Mouse (Mus musculus) stomach, postnatal 0 days (tissue): Measurements from ENCODE around the gene Slc25a10. TPM values are rescaled to one million over a fixed set of nuclear protein-coding genes. Genes with fewer than 3 reads are reported as not detected.

Experiments
- ATAC-seq: fragments of 200-750 bp; cut with Nextera tagmentation; 2 replicates; pipeline ENCODE4 v1.8.0; 2017; ENCODE audit not compliant: low FRiP score, low TSS enrichment
- DNase-seq: peaks from one replicate; pipeline ENCODE4 v3.0.0-alpha.2; 2016; ENCODE audit warnings: low spot score
- H3K27ac ChIP-seq: fragments of 300-500 bp; sonication (generic); replicated peaks from 2 replicates; pipeline ENCODE4 v1.5.1; 2014; ENCODE audit warnings: mild to moderate bottlenecking, control low read depth
- H3K27me3 ChIP-seq: fragments of 300-500 bp; sonication (generic); 2 replicates; pipeline ENCODE4 v1.6.1; 2014; ENCODE audit warnings: low read length; ENCODE audit not compliant: control insufficient read depth, insufficient read depth
- H3K36me3 ChIP-seq: fragments of 300-500 bp; sonication (generic); 2 replicates; pipeline ENCODE4 v1.6.1; 2014; ENCODE audit warnings: low read length, mixed read lengths; ENCODE audit not compliant: control insufficient read depth, insufficient read depth
- H3K4me1 ChIP-seq: fragments of 300-500 bp; sonication (generic); replicated peaks from 2 replicates; pipeline ENCODE4 v1.6.1; 2014; ENCODE audit warnings: antibody characterized with exemption; ENCODE audit not compliant: control insufficient read depth, insufficient read depth
- H3K4me2 ChIP-seq: fragments of 300-500 bp; sonication (generic); replicated peaks from 2 replicates; pipeline ENCODE4 v1.6.1; 2014; ENCODE audit warnings: low read depth, mild to moderate bottlenecking, control low read depth, moderate library complexity
- H3K4me3 ChIP-seq: fragments of 300-500 bp; sonication (generic); 2 replicates; pipeline ENCODE4 v1.5.1; 2014; ENCODE audit warnings: low read depth, low read length, control low read depth
- H3K9ac ChIP-seq: fragments of 300-500 bp; sonication (generic); 2 replicates; pipeline ENCODE4 v1.6.1; 2014; ENCODE audit warnings: mild to moderate bottlenecking, low read length, control low read depth, mixed read lengths
- H3K9me3 ChIP-seq: fragments of 300-500 bp; sonication (generic); 2 replicates; pipeline ENCODE4 v1.6.1; 2016; ENCODE audit warnings: low read length; ENCODE audit not compliant: control insufficient read depth
- CTCF ChIP-seq: IDR thresholded peaks from 2 replicates; pipeline ENCODE4 v1.5.1; 2016; ENCODE audit warnings: antibody characterized with exemption, low read depth, mild to moderate bottlenecking, moderate library complexity
- EP300 ChIP-seq: optimal IDR thresholded peaks from 2 replicates; pipeline ENCODE3; 2016; ENCODE audit warnings: antibody characterized with exemption
- WGBS: fragments of 180-500 bp; shearing (Covaris S2); extraction: QIAGEN DNeasy Blood & Tissue Kit; methylation state at CpG from one replicate; pipeline ENCODE4 v1.1.7; 2014; 5-methylcytosine and 5-hydroxymethylcytosine counted together
- polyA plus RNA-seq: library from polyadenylated mRNA; unstranded; fragments of >200 nt; fragmentation: Nextera tagmentation; extraction: Ambion mirVana; gene quantifications from 2 replicates; pipeline ENCODE4 v1.2.1, GENCODE M21; 2015

Slc25a10 gene
- 86.1 and 94.0 TPM in 2 replicates for polyA plus RNA-seq

DNA sequence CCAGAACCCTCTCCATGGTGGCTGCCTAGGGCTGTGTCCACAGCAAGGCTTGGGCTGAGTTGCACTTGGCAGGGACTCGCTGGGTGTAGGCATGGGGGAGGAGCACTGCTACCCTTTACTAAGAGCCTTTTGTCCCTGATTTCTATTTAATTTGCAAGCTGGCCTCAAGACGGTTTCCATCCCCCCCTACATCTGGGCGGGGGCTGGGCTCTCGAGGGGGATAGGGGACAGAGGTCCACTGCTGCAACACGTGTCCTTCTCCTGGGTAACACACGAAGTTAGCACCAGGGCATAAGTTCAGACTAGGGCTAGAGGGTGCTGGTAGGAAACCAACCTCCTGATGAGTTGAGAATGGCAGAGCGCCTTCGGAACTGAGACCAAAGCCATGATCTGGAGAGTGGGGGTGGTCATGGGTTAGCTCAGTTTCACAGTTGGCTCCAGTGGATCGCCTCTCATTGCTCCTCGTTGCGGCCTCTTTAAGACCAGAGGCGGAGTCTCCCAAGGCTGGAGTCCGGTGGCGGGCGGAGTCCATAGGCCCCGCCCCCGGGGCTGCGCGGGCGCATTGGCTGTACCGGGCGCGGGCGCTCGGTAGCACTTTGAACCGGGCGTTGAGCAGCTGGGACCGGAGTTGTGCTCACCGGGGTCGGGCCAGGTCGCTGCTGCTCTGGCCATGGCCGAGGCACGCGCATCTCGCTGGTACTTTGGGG, at the start of gene Slc25a10:
Slc25a10 (plus strand) TSS at position 524 of the 707 bp plus-strand sequence.
- peak within 1 kb of the TSS; percentile 82 for H3K9ac ChIP-seq
- TF ChIP-seq CTCF = no peak
- TF ChIP-seq EP300 = no peak
- H3K9me3 ChIP-seq = no peaks in the 10 kb centered on the region
- H3K27me3 ChIP-seq = no peaks in the 10 kb centered on the region
- ATAC-seq (peak; percentile 83), DNase-seq (peak; percentile 95)
- H3K4me3 ChIP-seq = peak within 1 kb of the TSS; percentile 93
- H3K36me3 ChIP-seq = peaks cover 17% of the 10 kb centered on the region
- peak within 1 kb of the TSS; percentile 91 for H3K4me2 ChIP-seq
- peak within 1 kb of the TSS; percentile 92 for H3K27ac ChIP-seq
- 2% methylated on average over 35 of the region's 35 CpGs for WGBS
- H3K4me1 ChIP-seq = peaks cover 14% of the 10 kb centered on the region

DNA sequence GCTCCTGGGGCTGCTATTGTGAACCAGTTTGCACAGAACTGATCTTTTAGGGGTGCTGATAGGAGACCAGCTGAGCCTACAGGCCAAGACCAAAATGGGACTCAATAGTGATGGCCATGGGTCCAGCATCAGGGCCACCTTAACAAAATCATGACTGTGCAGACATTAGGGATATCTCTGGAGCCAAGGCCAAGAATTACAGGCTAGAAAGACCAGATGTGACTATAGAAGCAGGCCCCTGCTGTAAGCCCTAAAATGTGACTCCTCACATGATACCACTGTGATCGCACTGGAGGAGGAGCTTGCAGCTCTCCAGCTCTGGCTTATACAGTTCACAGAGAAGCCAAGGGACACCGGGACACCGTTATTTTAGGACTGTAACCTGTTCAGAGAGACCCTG, 49.3 kb upstream of the Slc25a10 start, which contains the start of gene Tspan10:
Tspan10 (plus strand) TSS at position 301 of the 400 bp plus-strand sequence.
- WGBS = 89% methylated on average over 3 of the region's 3 CpGs
- no peaks in the 10 kb centered on the region for H3K9me3 ChIP-seq

DNA sequence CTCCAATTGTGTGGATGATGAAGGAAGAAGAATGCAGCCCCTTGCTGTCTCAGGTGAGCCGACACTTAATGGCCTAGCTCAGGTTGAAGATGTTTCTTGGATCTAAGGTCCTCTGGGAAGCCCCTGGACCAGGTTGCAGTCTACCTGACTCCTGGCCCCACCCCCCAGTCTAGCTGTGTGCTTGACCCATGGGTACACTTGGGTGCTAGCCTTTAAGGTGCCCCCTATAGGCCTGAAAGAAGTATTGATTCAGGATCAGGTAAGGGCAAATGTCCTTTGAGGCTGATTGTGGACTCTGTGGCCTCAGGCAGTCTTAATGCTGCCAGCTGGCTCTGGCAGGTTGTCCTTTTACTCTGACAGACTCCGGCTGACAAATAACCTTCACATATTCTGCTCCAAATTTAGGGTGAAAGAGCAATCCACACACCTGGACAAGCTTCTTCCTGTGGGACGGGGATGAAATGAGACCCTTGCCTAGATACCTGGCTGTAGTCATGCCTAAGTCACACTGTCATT, 48.8 kb upstream of the Slc25a10 start:
- no peak overlapping the region for H3K27ac ChIP-seq
- no peak overlapping the region for H3K4me2 ChIP-seq
- no peaks in the 10 kb centered on the region for H3K9me3 ChIP-seq
- ATAC-seq (no peak), DNase-seq (no peak)
- no peaks in the 10 kb centered on the region for H3K36me3 ChIP-seq
- TF ChIP-seq CTCF (peak; percentile 28; the same call in 1 of the 2 replicates), EP300 (no peak)
- no peak overlapping the region for H3K9ac ChIP-seq
- no peak overlapping the region for H3K4me3 ChIP-seq
- 84% methylated on average over 3 of the region's 3 CpGs for WGBS
- no peaks in the 10 kb centered on the region for H3K4me1 ChIP-seq
- H3K27me3 ChIP-seq = no peaks in the 10 kb centered on the region

More for the DNA sequence above, 49.3 kb upstream of the Slc25a10 start, which contains the start of gene Tspan10:
- Histone ChIP-seq H3K4me3 (no peak within 1 kb of the TSS), H3K27ac (no peak within 1 kb of the TSS), H3K4me1 (no peaks in the 10 kb centered on the region), H3K36me3 (no peaks in the 10 kb centered on the region), H3K9ac (no peak within 1 kb of the TSS), H3K27me3 (no peaks in the 10 kb centered on the region), H3K4me2 (no peak within 1 kb of the TSS)
- ATAC-seq = no peak
- DNase-seq = no peak
- no peak for TF ChIP-seq CTCF
- no peak for TF ChIP-seq EP300

DNA sequence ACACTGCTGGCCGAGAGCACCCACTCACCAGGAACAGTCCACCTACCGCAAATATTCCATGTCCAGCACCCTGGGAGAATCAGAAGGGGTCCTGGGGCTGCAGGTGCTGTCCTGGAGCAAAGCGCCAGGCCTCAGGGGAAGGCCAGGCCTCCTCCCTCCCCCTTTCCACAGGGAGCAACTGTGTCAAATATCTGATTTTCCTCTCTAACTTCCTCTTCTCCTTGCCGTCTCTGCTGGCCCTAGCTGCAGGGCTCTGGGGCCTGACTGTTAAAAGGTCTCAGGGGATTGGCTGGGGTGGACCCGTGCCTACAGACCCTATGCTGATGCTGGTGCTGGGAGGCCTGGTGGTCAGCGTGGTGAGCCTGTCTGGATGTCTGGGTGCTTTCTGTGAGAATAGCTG, 47.5 kb upstream of the Slc25a10 start:
- H3K36me3 ChIP-seq = no peaks in the 10 kb centered on the region
- DNase-seq (no peak), ATAC-seq (no peak)
- WGBS = 69% methylated on average over 6 of the region's 6 CpGs
- H3K4me3 ChIP-seq = no peak overlapping the region
- H3K9me3 ChIP-seq = no peaks in the 10 kb centered on the region
- no peak for TF ChIP-seq CTCF
- TF ChIP-seq EP300 = no peak
- H3K9ac ChIP-seq = no peak overlapping the region
- no peak overlapping the region for H3K4me2 ChIP-seq
- H3K27ac ChIP-seq = no peak overlapping the region
- no peaks in the 10 kb centered on the region for H3K27me3 ChIP-seq
- no peaks in the 10 kb centered on the region for H3K4me1 ChIP-seq

DNA sequence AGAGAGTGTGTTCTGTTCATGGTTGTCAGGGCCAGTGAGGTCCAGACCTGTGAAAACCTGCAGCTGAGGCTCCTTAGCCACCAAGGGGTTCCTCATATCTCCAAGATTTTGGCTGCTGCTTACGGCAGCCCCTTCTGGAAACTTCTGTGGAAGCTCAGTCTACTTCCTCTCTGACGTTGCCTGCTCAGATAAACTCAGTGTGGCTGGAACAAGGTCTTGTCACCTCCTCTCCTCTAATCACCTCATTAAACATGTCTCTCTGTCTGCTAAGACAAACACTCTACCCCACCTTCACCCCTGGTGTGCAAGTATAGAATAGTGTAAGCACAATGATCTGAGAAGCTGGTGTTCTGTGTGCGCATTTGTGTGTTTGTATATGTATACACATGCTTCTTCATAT, 46.2 kb upstream of the Slc25a10 start:
- TF ChIP-seq EP300 = no peak
- TF ChIP-seq CTCF = no peak
- Histone ChIP-seq H3K27ac (no peak overlapping the region), H3K4me2 (no peak overlapping the region), H3K27me3 (no peaks in the 10 kb centered on the region), H3K4me3 (no peak overlapping the region), H3K9me3 (no peaks in the 10 kb centered on the region), H3K9ac (no peak overlapping the region), H3K36me3 (no peaks in the 10 kb centered on the region), H3K4me1 (no peaks in the 10 kb centered on the region)
- ATAC-seq (no peak), DNase-seq (no peak)
- WGBS = 50% methylated on average over 3 of the region's 3 CpGs

DNA sequence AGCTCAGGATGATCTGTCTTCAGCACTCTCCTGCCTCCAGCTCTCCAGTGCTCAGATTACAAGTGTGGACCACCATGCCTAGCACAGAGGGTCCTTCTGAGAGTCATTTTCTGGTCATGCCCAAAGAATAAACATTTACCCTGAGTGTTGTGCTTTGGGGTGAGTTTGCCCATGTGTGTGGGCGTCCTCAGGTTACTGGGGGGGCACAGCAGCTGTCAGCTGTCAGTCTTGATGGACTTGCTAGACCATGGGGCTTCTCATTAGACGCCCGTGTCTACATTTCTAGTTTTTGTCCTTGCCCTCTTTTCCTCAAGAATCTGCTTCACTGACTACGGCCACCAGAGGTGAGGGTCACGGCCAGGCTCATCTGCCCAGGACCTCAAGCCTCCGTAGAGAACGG, 44.5 kb upstream of the Slc25a10 start:
- no peak for TF ChIP-seq EP300
- no peak for TF ChIP-seq CTCF
- DNase-seq (no peak), ATAC-seq (no peak)
- H3K9me3 ChIP-seq = no peaks in the 10 kb centered on the region
- H3K27me3 ChIP-seq = no peaks in the 10 kb centered on the region
- no peaks in the 10 kb centered on the region for H3K36me3 ChIP-seq
- H3K4me2 ChIP-seq = no peak overlapping the region
- 68% methylated on average over 7 of the region's 7 CpGs for WGBS
- H3K9ac ChIP-seq = no peak overlapping the region
- no peak overlapping the region for H3K27ac ChIP-seq
- H3K4me3 ChIP-seq = no peak overlapping the region
- no peaks in the 10 kb centered on the region for H3K4me1 ChIP-seq
